13 mouse cellular contexts compared by ENCODE assay signal in genomic region chr2:178735099-178735498, GRCm38 (mm10).
DNase-seq lines count a peak whose midpoint lies in the region; ATAC-seq lines count a peak whose summit lies in the region.
"Had no signal": no experiment of that assay in that cellular context is flagged by ENCODE, and none has a peak within 500 bp of the region (broad histone marks: within the 10 kb centered on the region; RNA-seq: fewer than 3 reads in every experiment).

No protein-coding gene starts in this region.

- no peak overlapping the region for H3K4me2 ChIP-seq in kidney, embryonic 16.5 days (replicated peaks; ENCODE audit: low read depth, low read length)
- no peak overlapping the region for H3K4me2 ChIP-seq in limb, embryonic 11.5 days (ENCODE audit: low read depth, severe bottlenecking)
- H3K4me2 ChIP-seq: heart, embryonic 15.5 days; neural tube, embryonic 13.5 days had no signal

- H3K9me3 ChIP-seq in kidney, embryonic 16.5 days (ENCODE audit: low read length) = no peaks in the 10 kb centered on the region
- H3K9me3 ChIP-seq in limb, embryonic 11.5 days (ENCODE audit: control insufficient read depth, low read length) = no peaks in the 10 kb centered on the region
- H3K9me3 ChIP-seq: heart, embryonic 15.5 days; neural tube, embryonic 13.5 days had no signal

- H3K27ac ChIP-seq in kidney, embryonic 16.5 days (ENCODE audit: low read length) = no peak overlapping the region
- H3K27ac ChIP-seq in limb, embryonic 11.5 days (replicated peaks; ENCODE audit: low read depth, low read length) = no peak overlapping the region
- H3K27ac ChIP-seq: heart, embryonic 15.5 days; neural tube, embryonic 13.5 days had no signal

- ATAC-seq in kidney, embryonic 16.5 days (ENCODE audit: low FRiP score, low TSS enrichment) = peak; percentile 67; the same call in 1 of the 2 replicates
- no peak for ATAC-seq in limb, embryonic 11.5 days (ENCODE audit: insufficient number of reproducible peaks, low FRiP score, low TSS enrichment, low read depth)
- ATAC-seq in CD4-positive, CD25-positive, alpha-beta regulatory T cell, adult 4 months = no peak
- ATAC-seq: forebrain, postnatal 0 days had no signal

- no peaks in the 10 kb centered on the region for H3K4me1 ChIP-seq in kidney, embryonic 16.5 days (ENCODE audit: insufficient read depth, low read length)
- H3K4me1 ChIP-seq in limb, embryonic 11.5 days (ENCODE audit: control insufficient read depth, insufficient read depth, low read length) = no peaks in the 10 kb centered on the region
- H3K4me1 ChIP-seq: heart, embryonic 15.5 days; neural tube, embryonic 13.5 days had no signal

- H3K36me3 ChIP-seq in kidney, embryonic 16.5 days (ENCODE audit: insufficient read depth, low read length) = no peaks in the 10 kb centered on the region
- no peaks in the 10 kb centered on the region for H3K36me3 ChIP-seq in limb, embryonic 11.5 days (ENCODE audit: control insufficient read depth, insufficient read depth, low read length)
- H3K36me3 ChIP-seq: heart, embryonic 15.5 days; neural tube, embryonic 13.5 days had no signal

- WGBS in kidney, embryonic 16.5 days = 9% methylated on average over 2 of the region's 2 CpGs
- WGBS in limb, embryonic 11.5 days = 5% methylated on average over 2 of the region's 2 CpGs

- no peaks in the 10 kb centered on the region for H3K27me3 ChIP-seq in kidney, embryonic 16.5 days (ENCODE audit: insufficient read depth, low read length)
- no peaks in the 10 kb centered on the region for H3K27me3 ChIP-seq in limb, embryonic 11.5 days (ENCODE audit: control insufficient read depth, insufficient read depth, low read length)
- H3K27me3 ChIP-seq: neural tube, embryonic 13.5 days had no signal

- DNase-seq in adrenal gland, postnatal 14 days = peak; percentile 51
- no peak for DNase-seq in adrenal gland, adult 8-10 months
- DNase-seq in kidney, adult 18-20 months = no peak
- DNase-seq in adrenal gland, postnatal 36 days = peak; percentile 23 to 46
- peak; percentile 83 for DNase-seq in limb, embryonic 11.5 days (ENCODE audit: low spot score)
- DNase-seq in layer of hippocampus, adult 9-10 months (ENCODE audit: low spot score) = no peak
- DNase-seq: cerebellum, adult 8-10 months; forebrain, postnatal 0 days; lung, postnatal 14 days had no signal

- no peak overlapping the region for H3K9ac ChIP-seq in kidney, embryonic 16.5 days (replicated peaks; ENCODE audit: low read length)
- no peak overlapping the region for H3K9ac ChIP-seq in limb, embryonic 11.5 days (ENCODE audit: low read length)
- H3K9ac ChIP-seq: forebrain, postnatal 0 days; heart, embryonic 15.5 days; neural tube, embryonic 13.5 days had no signal

- H3K4me3 ChIP-seq in kidney, embryonic 16.5 days (ENCODE audit: low read length) = no peak overlapping the region
- H3K4me3 ChIP-seq in limb, embryonic 11.5 days (ENCODE audit: low read depth, low read length) = no peak overlapping the region
- H3K4me3 ChIP-seq: heart, embryonic 15.5 days; neural tube, embryonic 13.5 days had no signal

Comparison
In these comparisons a context has a peak if more than half of its experiments do, and no peak if none do; other contexts are left out.
1. DNase-seq: peak in adrenal gland, postnatal 14 days (single experiment), adrenal gland, postnatal 36 days (2 of 2) and limb, embryonic 11.5 days (single experiment); none in adrenal gland, adult 8-10 months (single experiment), kidney, adult 18-20 months (single experiment) and layer of hippocampus, adult 9-10 months (single experiment).